Mouse (Mus musculus): ENCODE results near the gene Plekha6.
"Not testable (repeated sequence)": the region's sequence is repeated elsewhere in the genome, so short reads cannot be mapped to it uniquely, and the experiment has no call there.

The Plekha6 gene

DNA sequence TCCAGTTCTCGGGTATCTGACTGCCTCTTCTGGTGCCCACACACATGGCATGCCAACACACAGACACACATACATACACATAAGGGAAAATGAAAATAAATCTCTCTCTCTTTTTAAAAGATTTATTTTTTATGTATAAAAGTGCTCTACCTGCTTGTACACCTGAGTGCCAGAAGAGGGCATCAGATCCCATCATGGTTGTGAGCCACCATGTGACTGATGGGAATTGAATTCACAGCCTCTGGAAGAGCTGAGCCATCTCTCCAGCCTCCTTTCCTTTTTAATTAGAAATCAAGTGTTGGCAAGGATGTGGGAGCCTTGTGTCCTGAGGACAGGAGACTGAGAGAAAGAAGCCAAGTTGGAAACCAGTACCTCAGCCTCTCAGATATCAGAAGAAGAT is 153.1 kb downstream of the Plekha6 start:
- no peak for DNase-seq (ENCODE audit: low read depth, low spot score)

DNA sequence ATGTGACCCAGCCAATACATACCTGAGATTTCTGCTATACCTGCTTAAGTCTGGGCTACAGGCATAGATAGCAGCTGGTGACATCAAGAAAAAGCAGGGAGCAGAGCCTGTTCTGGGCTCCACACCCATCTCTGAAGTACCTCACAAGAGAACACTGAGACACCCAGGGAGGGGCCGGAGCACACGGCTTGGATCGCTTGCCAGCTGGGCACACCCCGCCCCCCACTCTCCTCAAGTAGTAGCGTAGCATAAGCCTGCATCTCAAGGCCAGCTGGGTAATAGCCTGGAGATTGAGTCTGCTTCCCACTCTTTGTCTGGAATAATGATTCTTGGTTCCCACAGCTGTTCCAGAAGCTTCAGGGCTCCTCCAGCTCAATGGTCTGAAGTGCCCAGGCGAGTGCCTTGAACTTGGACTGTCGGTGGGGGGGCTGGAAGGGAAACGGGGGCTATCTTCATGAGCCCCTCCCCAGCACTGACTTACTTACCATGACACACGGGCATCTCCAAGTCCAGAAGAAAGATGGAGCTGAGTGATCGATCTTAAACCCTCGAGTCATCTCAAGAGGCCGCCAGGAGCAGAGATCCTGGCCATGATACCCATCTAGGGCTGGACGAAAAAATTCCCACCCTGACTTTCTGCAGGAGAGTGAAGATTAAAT is 157.4 kb downstream of the Plekha6 start, which contains the start of gene Kiss1:
Gene Kiss1, plus strand, starts transcription at position 609 of the 659 bp plus-strand sequence.
- DNase-seq (ENCODE audit: low read depth, low spot score) = no peak

DNA sequence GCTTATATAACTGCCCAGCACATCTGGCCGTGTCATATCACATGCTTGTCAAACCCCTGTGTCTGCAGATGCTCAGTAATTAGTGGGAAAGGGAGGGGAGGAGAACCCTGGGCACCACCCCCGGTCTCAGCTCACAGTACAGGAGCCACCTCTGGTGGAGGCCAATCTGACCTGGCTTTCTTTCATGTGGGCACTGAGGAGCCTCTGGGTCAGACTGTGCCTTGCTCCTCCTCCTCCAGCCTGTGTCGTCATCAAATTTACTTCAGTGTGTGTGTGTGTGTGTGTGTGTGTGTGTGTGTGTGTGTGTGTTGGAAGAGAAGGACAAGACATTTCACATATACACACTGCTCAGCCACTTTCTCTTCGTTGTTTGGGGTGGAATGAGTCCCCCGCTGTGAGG is 159.3 kb downstream of the Plekha6 start:
- DNase-seq (ENCODE audit: low read depth, low spot score) = no peak

- no peak for DNase-seq (ENCODE audit: low read depth, low spot score)
These were observed 161.9 kb downstream of the Plekha6 start for GRCm38 (mm10) chr1:133325951-133326350.

DNA sequence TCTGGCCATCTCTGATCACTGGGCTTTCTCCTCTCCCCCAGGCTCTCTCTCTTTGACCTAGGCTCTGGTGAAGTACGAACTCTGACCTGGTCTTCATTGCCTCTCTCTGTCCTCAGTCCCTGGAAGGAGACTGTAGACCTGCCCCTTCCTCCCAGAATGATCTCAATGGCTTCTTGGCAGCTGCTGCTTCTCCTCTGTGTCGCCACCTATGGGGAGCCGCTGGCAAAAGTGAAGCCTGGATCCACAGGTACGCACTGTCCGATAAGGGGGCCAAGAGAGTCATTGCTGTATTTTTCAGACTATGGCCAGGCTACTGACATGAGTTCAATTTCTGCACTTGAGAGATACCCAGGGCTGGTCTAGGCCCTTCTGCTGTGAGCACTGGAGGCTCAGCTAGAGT is 163.1 kb downstream of the Plekha6 start:
- no peak for DNase-seq (ENCODE audit: low read depth, low spot score)

- DNase-seq (ENCODE audit: low read depth, low spot score) = no peak
These were observed 164.3 kb downstream of the Plekha6 start for GRCm38 (mm10) chr1:133328299-133328795.

DNA sequence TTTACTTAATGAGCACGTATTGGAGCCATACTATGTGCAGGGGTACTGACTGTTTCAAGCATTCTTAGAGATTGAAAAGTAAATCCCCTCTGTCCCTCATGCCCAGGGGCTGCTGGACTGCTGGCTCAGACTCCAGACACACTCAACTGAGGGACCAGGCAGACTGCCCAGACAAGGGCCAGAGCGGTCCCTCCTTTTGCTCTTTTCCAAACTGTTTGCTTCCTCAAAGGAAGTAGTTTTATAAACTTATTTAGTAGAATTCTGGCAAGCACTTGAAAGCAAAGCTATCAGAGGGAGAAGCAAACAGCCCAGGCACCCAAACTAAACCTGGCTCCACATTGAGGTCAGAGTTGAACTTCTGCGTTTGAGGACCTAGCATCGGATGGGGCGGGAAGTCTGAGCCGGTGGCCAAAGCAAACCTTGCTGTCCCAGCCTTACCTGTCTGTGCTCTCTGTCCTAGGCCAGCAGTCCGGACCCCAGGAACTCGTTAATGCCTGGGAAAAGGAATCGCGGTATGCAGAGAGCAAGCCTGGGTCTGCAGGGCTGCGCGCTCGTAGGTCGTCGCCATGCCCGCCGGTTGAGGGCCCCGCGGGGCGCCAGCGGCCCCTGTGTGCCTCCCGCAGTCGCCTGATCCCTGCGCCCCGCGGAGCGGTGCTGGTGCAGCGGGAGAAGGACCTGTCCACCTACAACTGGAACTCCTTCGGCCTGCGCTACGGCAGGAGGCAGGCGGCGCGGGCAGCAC is 165.1 kb downstream of the Plekha6 start:
- DNase-seq (ENCODE audit: low read depth, low spot score) = no peak

DNA sequence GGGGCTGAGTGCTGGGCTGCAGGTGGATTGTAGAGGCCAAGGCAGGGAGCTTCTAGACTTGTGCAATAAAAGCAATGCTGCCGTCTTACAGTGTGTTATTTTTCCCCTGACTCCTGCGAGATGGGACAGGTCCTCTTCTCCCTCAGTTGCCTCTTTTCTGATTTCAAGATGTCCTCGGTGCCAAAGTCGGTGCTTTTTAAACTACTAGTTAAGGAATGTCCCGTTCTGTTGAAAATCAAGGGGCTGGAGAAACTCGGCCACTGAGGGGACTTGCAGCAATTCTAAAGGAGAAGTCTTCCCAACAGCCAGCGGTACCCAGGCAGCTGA is 165.6 kb downstream of the Plekha6 start:
- no peak for DNase-seq (ENCODE audit: low read depth, low spot score)

DNA sequence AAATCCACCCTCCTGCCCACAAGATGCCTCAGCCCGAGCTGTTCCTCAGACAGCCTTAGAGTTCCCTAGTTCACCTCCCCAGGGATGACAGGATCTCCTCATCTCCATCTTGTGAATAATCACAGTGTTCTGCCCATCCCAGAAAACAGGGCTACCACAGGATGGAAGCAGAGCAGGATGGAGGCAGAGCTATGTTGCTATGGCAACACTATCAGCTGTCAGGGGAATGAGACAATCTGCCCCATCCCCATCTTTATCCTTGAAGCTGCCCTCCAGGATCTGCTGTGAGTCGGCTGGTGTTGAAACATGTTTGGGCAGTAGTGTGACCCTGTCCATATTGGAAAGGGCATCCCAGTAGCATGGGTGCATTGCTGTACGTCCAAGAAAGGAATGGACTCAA is 167.1 kb downstream of the Plekha6 start:
- no peak for DNase-seq (ENCODE audit: low read depth, low spot score)

DNA sequence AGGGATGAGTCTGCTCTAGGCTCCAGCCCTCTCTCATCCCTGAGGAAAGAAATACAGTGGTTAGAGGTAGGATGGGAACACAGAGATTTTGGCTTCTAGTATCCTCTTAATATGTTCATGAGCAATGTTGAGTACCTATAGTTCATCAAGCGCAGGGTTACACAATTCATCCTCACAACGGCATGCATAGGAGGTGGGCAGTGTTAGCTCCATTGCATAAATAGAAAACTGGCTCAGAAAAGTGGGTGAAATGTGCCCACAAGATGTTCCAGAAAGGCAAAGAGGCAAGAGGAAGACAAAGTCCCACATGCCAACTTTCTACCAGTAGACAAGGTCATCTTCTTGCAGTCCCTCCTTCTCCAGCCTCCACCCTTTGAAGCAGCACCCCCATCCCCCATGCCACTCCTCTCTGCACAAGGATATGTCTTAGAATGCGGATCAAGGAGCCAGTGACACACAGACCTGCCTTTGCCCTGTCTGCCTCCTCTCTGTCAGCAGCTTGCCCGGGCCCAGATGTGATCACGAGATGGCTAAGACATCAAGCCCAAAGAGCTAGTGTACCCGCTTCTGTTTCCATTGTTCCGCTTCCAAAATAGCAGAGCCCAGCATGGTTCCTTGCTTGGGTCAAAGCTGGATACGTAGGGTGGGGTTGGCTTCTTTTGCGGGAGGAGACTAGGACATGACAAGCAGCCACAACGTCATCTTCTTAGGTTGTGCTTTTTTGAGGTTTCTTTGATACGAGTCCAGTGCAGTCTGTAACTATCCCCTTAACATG is 168.8 kb downstream of the Plekha6 start:
- DNase-seq (ENCODE audit: low read depth, low spot score) = no peak

DNA sequence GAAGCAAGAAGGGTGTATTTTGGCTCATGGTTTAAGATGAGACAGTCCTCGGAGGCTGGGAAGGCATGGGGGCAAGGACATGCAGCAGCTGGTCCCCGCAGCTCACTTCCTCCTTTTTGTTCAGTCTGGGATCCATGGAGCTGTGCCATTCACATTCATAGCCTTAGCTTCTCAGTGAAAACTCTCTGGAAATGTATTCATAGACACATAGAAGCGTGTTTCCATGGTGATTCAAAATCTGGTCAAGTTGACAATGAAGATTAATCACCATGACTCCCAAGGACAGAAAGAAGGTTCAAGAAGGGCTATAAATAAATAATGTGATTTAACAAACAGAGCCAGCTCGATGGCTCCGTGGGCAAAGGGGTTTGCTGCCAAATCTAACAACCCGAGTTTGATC is 169.9 kb downstream of the Plekha6 start:
- no peak for DNase-seq (ENCODE audit: low read depth, low spot score)

GRCm38 (mm10) chr1:133340403-133340802 is 176.4 kb downstream of the Plekha6 start:
- DNase-seq (ENCODE audit: low read depth, low spot score) = not testable (repeated sequence)

- no peak for DNase-seq (ENCODE audit: low read depth, low spot score)
These were observed 180.3 kb downstream of the Plekha6 start for GRCm38 (mm10) chr1:133344357-133344756.

DNA sequence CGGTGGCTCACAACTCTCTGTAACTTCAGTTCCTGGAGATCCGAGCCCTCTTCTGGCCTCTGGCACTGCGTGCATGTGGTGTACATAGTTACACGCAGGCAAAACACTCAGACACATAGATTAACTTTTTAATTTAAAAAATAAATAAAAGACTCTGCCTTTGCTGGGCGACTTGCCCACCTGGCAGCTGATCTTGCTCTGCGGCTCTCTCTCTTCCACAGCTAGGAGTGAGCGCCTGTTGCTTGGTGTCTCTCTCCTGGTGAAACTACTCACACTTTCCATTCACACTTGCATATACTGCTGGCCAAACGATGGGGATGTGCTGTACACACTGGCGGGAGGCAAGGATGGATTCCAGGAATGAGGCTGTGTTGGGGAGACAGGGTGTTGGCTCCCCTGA is 182.5 kb downstream of the Plekha6 start:
- DNase-seq (ENCODE audit: low read depth, low spot score) = no peak

GRCm38 (mm10) chr1:133347226-133347625 is 183.2 kb downstream of the Plekha6 start:
- DNase-seq (ENCODE audit: low read depth, low spot score) = no peak

DNA sequence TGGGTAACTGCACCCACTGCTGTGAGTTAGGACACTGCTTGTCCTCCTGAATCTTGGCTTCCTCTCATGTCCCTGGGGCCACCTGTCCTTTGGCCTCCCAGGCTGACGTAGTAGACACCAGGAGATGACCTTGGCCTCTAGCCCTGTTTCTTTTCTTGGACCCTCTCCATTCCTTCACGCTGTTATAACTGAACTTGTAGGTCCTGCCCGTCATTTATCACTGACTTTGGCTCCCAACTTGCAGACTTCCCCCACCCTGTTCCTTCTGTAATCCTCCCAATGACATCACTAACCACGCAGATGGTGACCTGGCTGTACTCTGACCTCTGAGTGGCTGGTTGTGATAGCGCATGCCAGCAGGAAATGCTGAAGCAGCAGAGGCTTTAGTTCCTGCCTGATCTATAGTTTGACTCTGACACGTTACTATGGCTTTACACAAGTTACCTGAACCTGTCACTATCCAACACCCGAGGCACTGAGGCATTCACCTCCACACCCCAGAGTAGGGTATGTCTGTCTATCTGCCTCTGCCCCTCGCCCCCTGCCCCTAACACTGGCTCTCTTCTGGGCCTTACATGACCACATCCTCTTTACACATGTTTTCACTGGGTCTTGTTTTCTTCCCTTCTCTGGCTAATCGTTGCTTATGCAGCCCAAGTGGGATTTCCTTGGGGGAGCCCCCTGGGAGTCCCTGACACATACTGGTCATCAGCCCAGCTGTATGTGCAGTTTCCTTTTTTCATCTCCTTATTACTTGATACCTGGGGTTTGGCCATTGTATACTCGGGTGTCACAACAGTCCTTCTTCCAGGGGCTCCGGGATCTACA is 183.9 kb downstream of the Plekha6 start:
- no peak for DNase-seq (ENCODE audit: low read depth, low spot score)

DNA sequence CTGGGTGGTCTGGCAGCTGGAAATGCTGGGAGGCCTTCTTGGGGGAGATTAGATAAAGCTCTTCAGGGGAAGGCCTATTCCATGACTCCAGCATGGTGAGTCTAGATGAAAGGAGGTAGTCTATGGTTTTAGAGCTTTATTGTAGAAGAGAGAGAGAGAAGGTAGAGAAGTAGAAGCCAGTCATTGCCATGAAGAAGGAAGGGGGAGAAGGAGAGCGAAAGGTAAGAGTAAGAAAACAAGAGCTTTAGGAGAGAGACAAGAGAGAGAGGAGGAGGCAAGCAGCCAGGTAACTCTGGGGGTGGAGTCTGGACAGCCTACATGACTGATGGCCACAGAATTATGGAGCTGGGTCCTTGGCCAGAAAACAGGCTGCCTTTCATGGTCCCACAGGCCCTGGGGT is 186.2 kb downstream of the Plekha6 start, which contains the start of gene Ren1:
Gene Ren1, plus strand, starts transcription at position 301 of the 400 bp plus-strand sequence.
- DNase-seq (ENCODE audit: low read depth, low spot score) = no peak

GRCm38 (mm10) chr1:133351762-133352161 is 187.8 kb downstream of the Plekha6 start:
- DNase-seq (ENCODE audit: low read depth, low spot score) = no peak

Measured in retina, adult 2 months (tissue).